Mouse (Mus musculus) embryonic fibroblast, embryonic 13.5 days (primary cell): ENCODE results near the gene Huwe1. TPM values are rescaled to one million over a fixed set of nuclear protein-coding genes. Genes with fewer than 3 reads are reported as not detected.

Source experiments
- H3K27ac ChIP-seq: 2 replicates; pipeline ENCODE4 v1.5.1; 2012; ENCODE audit warnings: low read length, control low read depth, inconsistent platforms; ENCODE audit not compliant: insufficient read depth
- H3K4me1 ChIP-seq: 2 replicates; pipeline ENCODE4 v1.6.1; 2011; ENCODE audit warnings: low read length; ENCODE audit not compliant: control insufficient read depth, insufficient read depth
- H3K4me3 ChIP-seq: 2 replicates; pipeline ENCODE4 v1.5.1; 2011; ENCODE audit warnings: mild to moderate bottlenecking, control low read depth, low read length; ENCODE audit not compliant: insufficient read depth
- CTCF ChIP-seq: IDR thresholded peaks from 2 replicates; pipeline ENCODE4 v1.5.1; 2011; ENCODE audit warnings: mild to moderate bottlenecking, control low read depth, low read length, moderate library complexity, borderline replicate concordance; ENCODE audit not compliant: insufficient read depth
- POLR2A ChIP-seq: IDR thresholded peaks from 2 replicates; pipeline ENCODE4 v1.6.1; 2011; ENCODE audit warnings: low read depth, mild to moderate bottlenecking, control low read depth, low read length, moderate library complexity
- polyA plus RNA-seq: library from polyadenylated mRNA; stranded (reverse); fragments of >200 nt; gene quantifications from 2 replicates; pipeline ENCODE4 v1.2.4, GENCODE M21; 2011; ENCODE audit warnings: low read depth; ENCODE audit not compliant: missing spikeins, insufficient read length

Huwe1 gene
- polyA plus RNA-seq, 1 experiment: 192 TPM

GRCm38 (mm10) chrX:151817712-151818111, 17.1 kb downstream of the Huwe1 start:
- TF ChIP-seq POLR2A: no peak
- H3K27ac ChIP-seq: no peak overlapping the region
- no peak overlapping the region for H3K4me3 ChIP-seq
- H3K4me1 ChIP-seq: no peaks in the 10 kb centered on the region

DNA sequence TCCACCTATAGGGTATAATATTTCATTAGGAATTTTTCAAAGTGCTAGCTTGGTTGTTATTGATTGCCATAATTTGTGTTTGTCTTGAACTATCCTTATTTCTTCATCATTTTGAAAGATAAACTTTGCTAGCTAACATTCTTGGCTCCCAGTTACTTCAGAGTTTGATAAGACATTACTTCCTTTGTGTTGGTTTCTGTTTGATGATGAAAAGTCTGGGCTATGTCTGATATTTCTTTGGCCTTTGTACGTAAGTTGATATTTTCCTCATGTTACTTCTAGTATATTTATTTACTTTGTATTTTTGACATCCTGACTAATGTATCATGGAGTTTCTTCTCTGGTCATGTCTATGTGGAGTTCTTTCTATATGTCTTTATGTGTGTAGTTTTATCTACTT, 28.4 kb downstream of the Huwe1 start:
- no peaks in the 10 kb centered on the region for H3K4me1 ChIP-seq
- no peak for TF ChIP-seq CTCF
- TF ChIP-seq POLR2A: no peak
- no peak overlapping the region for H3K4me3 ChIP-seq
- H3K27ac ChIP-seq: no peak overlapping the region

GRCm38 (mm10) chrX:151831260-151831659, 30.7 kb downstream of the Huwe1 start:
- H3K27ac ChIP-seq: no peak overlapping the region
- H3K4me1 ChIP-seq: no peaks in the 10 kb centered on the region
- no peak overlapping the region for H3K4me3 ChIP-seq
- TF ChIP-seq CTCF: no peak
- TF ChIP-seq POLR2A: no peak

DNA sequence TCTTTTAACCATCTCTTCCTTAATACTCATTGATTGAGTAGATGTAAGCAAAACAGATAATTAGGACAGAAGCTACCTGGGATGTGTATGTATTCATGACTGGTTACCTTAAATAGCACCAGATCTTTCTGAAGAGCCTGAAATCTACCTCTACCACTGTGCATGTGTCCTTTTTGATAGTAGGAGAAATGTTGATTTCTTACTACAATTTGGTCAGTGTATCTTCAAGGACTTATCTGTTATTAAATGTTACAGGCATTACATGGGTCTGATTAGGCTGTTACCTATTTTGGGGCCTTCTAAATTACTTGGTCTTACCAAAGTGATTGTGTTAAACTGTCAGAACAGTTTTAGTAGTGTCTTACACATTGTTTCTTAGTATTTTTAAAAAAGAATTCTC, 32.4 kb downstream of the Huwe1 start:
- no peak for TF ChIP-seq CTCF
- no peak for TF ChIP-seq POLR2A
- no peak overlapping the region for H3K27ac ChIP-seq
- H3K4me1 ChIP-seq: no peaks in the 10 kb centered on the region
- no peak overlapping the region for H3K4me3 ChIP-seq

DNA sequence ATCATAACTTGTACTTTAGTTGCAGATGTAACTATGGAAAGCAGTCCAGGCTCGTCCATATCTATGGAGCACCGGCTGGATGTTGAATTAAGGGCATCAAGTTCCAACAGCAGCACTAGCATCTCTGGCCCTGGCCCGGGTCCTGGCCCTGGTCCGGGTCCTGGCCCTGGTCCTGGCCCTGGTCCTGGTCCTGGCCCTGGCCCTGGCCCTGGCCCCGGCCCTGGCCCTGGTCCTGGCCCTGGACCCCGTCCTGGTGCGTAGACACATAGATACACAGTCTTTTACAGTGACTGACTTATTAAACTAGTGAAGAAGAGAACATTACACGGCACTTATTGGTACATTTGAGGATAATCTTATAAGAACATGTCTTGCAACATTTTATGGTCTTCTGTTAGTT, 58.8 kb downstream of the Huwe1 start:
- no peak overlapping the region for H3K27ac ChIP-seq
- TF ChIP-seq CTCF (no peak), POLR2A (no peak)
- H3K4me3 ChIP-seq: no peak overlapping the region
- H3K4me1 ChIP-seq: no peaks in the 10 kb centered on the region

DNA sequence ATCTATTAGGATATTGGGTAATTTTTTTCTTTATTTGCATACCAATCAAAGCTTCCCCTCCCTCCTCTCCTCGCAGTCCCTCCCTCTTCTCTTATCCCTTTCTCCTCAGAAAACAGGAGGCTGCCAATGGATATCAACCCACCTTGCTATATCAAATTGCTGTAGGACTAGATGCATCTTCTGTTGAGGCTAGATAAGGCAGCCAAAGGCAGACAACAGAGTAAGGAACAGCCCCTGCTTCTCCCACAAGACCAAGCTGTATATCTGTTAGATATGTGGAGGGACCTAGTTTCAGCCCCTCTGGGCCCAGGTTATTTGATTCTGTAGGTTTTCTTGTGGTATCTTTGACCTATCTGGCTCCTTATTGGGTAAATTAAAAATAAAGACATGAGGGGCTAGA, 110.1 kb downstream of the Huwe1 start:
- Histone ChIP-seq H3K27ac (no peak overlapping the region), H3K4me3 (no peak overlapping the region), H3K4me1 (no peaks in the 10 kb centered on the region)
- TF ChIP-seq CTCF (no peak), POLR2A (no peak)

DNA sequence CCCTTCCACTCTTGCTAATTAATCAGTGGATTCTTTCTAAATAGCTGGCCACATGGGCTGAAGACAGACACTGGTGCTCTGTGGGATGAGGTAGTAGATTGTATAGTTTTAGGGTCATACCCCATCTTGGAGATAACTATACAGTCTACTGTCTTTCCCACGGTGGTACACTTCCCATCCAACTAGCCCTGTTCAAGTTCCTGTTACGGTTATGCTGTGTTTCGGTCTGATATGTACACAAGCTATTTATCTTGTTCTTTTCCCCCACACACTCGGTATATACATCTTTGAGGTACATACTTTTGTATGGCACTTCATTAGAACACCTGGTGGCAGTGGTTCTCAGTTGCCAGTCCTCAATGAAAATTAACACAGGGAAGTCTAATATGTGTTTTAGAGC, 111.7 kb downstream of the Huwe1 start:
- no peaks in the 10 kb centered on the region for H3K4me1 ChIP-seq
- TF ChIP-seq POLR2A (no peak), CTCF (no peak)
- H3K4me3 ChIP-seq: no peak overlapping the region
- no peak overlapping the region for H3K27ac ChIP-seq

- no peak for TF ChIP-seq CTCF
- TF ChIP-seq POLR2A: no peak
These were observed 128.8 kb downstream of the Huwe1 start for GRCm38 (mm10) chrX:151929390-151929789.

GRCm38 (mm10) chrX:151938852-151939251, 138.2 kb downstream of the Huwe1 start:
- TF ChIP-seq CTCF (no peak), POLR2A (no peak)
- no peaks in the 10 kb centered on the region for H3K4me1 ChIP-seq
- no peak overlapping the region for H3K27ac ChIP-seq
- H3K4me3 ChIP-seq: no peak overlapping the region

More at GRCm38 (mm10) chrX:151929390-151929789, 128.8 kb downstream of the Huwe1 start:
- Histone ChIP-seq H3K4me3 (no peak overlapping the region), H3K4me1 (no peaks in the 10 kb centered on the region), H3K27ac (no peak overlapping the region)

- Histone ChIP-seq H3K4me3 (no peak overlapping the region), H3K27ac (no peak overlapping the region), H3K4me1 (no peaks in the 10 kb centered on the region)
- TF ChIP-seq CTCF (no peak), POLR2A (no peak)
These were observed 146.4 kb downstream of the Huwe1 start for GRCm38 (mm10) chrX:151946986-151947385.

DNA sequence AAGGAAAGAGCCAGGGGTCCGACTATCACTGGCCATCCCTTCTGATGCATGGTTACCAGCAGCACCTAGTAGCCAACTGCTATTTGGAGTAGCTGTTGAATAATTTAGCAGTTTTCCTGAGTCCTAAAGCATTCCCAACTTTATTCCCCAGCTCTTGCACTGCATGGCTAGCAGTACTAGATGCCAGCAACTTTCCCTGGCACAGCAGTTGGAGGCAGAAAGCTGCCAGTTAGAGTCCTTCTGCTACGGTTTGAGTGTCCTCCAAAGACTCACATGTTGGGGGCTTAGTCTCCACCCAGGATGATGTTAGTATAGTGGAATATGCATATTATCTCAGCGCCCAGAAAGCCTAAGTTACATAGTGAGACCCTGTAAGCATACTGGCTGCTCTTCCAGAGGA, 147.2 kb downstream of the Huwe1 start:
- H3K4me3 ChIP-seq: no peak overlapping the region
- no peaks in the 10 kb centered on the region for H3K4me1 ChIP-seq
- H3K27ac ChIP-seq: no peak overlapping the region
- TF ChIP-seq CTCF: no peak
- TF ChIP-seq POLR2A: no peak
